Mouse (Mus musculus) liver, embryonic 15.5 days (tissue): Measurements from ENCODE around the gene Naip6. TPM values are rescaled to one million over a fixed set of nuclear protein-coding genes. Genes with fewer than 3 reads are reported as not detected.
"Not testable (repeated sequence)": the region's sequence is repeated elsewhere in the genome, so short reads cannot be mapped to it uniquely, and the experiment has no call there.

Experiments
- ATAC-seq: fragments of 200-750 bp; cut with Nextera tagmentation; 2 replicates; pipeline ENCODE4 v1.8.0; 2017; ENCODE audit warnings: moderate number of reproducible peaks, mild to moderate bottlenecking, moderate library complexity; ENCODE audit not compliant: insufficient read depth
- H3K27ac ChIP-seq: fragments of 300-500 bp; sonication (generic); replicated peaks from 2 replicates; pipeline ENCODE4 v1.5.1; 2015; ENCODE audit warnings: mild to moderate bottlenecking, inconsistent platforms
- H3K27me3 ChIP-seq: fragments of 300-500 bp; sonication (generic); 2 replicates; pipeline ENCODE4 v1.6.1; 2015; ENCODE audit warnings: mild to moderate bottlenecking, inconsistent platforms
- H3K36me3 ChIP-seq: fragments of 300-500 bp; sonication (generic); replicated peaks from 2 replicates; pipeline ENCODE4 v1.6.1; 2015; ENCODE audit warnings: moderate library complexity, mild to moderate bottlenecking, inconsistent platforms
- H3K4me1 ChIP-seq: fragments of 300-500 bp; sonication (generic); replicated peaks from 2 replicates; pipeline ENCODE4 v1.6.1; 2015; ENCODE audit warnings: inconsistent platforms
- H3K4me2 ChIP-seq: fragments of 300-500 bp; sonication (generic); 2 replicates; pipeline ENCODE4 v1.6.1; 2015; ENCODE audit warnings: moderate library complexity, mild to moderate bottlenecking, inconsistent platforms
- H3K4me3 ChIP-seq: fragments of 300-500 bp; sonication (generic); replicated peaks from 2 replicates; pipeline ENCODE4 v1.5.1; 2015; ENCODE audit warnings: mild to moderate bottlenecking, inconsistent platforms
- H3K9ac ChIP-seq: fragments of 300-500 bp; sonication (generic); 2 replicates; pipeline ENCODE4 v1.6.1; 2015; ENCODE audit warnings: moderate library complexity, mild to moderate bottlenecking, inconsistent platforms
- H3K9me3 ChIP-seq: fragments of 300-500 bp; sonication (generic); replicated peaks from 2 replicates; pipeline ENCODE4 v1.6.1; 2016; ENCODE audit warnings: inconsistent platforms
- WGBS: fragments of 180-500 bp; shearing (Covaris S2); methylation state at CpG from one replicate; pipeline ENCODE4 v1.1.7; 2015; ENCODE audit warnings: mixed read lengths; ENCODE audit not compliant: insufficient replicate concordance; 5-methylcytosine and 5-hydroxymethylcytosine counted together
- polyA plus RNA-seq: library from polyadenylated mRNA; unstranded; fragments of >200 nt; fragmentation: Nextera tagmentation; extraction: Ambion mirVana; gene quantifications from 2 replicates; pipeline ENCODE4 v1.2.1, GENCODE M21; 2015

Gene Naip6
- 0.30 and 0.40 TPM in 2 replicates for polyA plus RNA-seq

DNA sequence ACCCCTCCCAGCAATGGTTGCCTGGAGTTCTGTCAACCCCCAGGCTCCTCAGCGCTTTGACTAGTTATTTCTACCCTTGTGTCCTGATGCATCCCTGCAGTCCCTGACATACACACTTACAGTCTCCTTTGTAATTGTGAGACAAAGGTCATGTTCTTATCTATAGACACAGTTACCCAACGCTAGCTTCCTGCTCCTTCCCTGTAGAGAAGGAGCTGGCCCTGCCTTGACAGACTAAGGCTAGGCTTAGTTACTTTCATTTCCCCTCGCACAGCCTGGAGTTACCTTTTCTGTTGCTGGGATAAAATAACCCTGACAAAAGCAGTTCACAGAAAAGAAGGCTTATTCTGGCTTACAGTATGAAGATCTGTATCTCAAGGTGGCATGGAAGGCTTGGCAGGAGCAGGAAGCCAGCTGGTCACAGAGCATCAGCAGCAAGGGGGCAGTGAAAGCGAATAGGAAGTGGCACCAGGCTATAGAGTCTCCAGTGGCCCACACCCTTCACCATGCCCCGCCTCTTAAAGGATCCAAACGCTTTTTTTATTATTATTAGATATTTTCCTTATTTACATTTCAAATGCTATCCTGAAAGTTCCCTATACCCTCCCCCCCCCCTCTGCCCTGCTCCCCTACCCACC, at the start of gene Naip6:
TSS of gene Naip6 (minus strand) at position 419 of the 638 bp plus-strand sequence.
- ATAC-seq, H3K27me3 ChIP-seq, H3K27ac ChIP-seq, H3K36me3 ChIP-seq, H3K4me3 ChIP-seq, H3K9me3 ChIP-seq, H3K4me2 ChIP-seq, H3K9ac ChIP-seq, H3K4me1 ChIP-seq: not testable (repeated sequence)
- WGBS = 22% methylated on average over 6 of the region's 6 CpGs

- not testable (repeated sequence) for H3K4me1 ChIP-seq, H3K9ac ChIP-seq, H3K27me3 ChIP-seq, H3K27ac ChIP-seq, H3K36me3 ChIP-seq, H3K4me2 ChIP-seq, H3K9me3 ChIP-seq, H3K4me3 ChIP-seq, ATAC-seq
- WGBS = 62% methylated on average over 2 of the region's 2 CpGs
Observed at GRCm38 (mm10) chr13:100352315-100352714, 34.8 kb upstream of the Naip6 start.

- H3K4me2 ChIP-seq, H3K4me3 ChIP-seq, H3K4me1 ChIP-seq, H3K36me3 ChIP-seq, ATAC-seq, H3K27ac ChIP-seq, H3K27me3 ChIP-seq, H3K9me3 ChIP-seq, H3K9ac ChIP-seq: not testable (repeated sequence)
- WGBS = 29% methylated on average over 1 of the region's 2 CpGs
Observed at GRCm38 (mm10) chr13:100349510-100350173, 32.2 kb upstream of the Naip6 start.

GRCm38 (mm10) chr13:100341822-100342221, 24.3 kb upstream of the Naip6 start:
- H3K9me3 ChIP-seq = no peaks in the 10 kb centered on the region
- H3K4me1 ChIP-seq = no peaks in the 10 kb centered on the region
- no peak overlapping the region for H3K4me3 ChIP-seq
- H3K9ac ChIP-seq = no peak overlapping the region
- no peak for ATAC-seq
- WGBS = 40% methylated on average over 2 of the region's 2 CpGs
- no peaks in the 10 kb centered on the region for H3K36me3 ChIP-seq
- no peak overlapping the region for H3K4me2 ChIP-seq
- H3K27me3 ChIP-seq = no peaks in the 10 kb centered on the region
- H3K27ac ChIP-seq = no peak overlapping the region

DNA sequence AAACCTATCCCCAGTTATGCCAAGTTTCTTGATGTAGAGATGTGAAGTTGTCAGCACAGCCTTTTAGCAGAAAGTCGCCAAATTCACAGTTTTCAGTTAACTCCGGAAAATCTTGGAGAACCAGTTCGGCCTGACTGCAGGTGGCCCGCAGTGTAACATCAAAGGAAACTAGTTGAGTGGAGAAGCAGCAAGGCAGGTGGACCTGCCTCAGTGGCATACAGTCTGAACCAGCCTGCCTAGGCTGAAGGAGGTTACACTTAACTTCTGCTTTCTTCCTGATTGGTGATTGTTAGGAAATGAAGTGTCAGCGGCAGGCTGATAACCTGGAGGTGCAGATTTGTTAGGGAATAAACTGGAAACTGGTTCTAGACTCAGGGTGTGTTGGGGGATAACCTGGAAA, 14.3 kb upstream of the Naip6 start:
- not testable (repeated sequence) for H3K9ac ChIP-seq, H3K27ac ChIP-seq, ATAC-seq, H3K36me3 ChIP-seq, H3K9me3 ChIP-seq, H3K27me3 ChIP-seq, H3K4me1 ChIP-seq, H3K4me3 ChIP-seq, H3K4me2 ChIP-seq
- 20% methylated on average over 5 of the region's 5 CpGs for WGBS

DNA sequence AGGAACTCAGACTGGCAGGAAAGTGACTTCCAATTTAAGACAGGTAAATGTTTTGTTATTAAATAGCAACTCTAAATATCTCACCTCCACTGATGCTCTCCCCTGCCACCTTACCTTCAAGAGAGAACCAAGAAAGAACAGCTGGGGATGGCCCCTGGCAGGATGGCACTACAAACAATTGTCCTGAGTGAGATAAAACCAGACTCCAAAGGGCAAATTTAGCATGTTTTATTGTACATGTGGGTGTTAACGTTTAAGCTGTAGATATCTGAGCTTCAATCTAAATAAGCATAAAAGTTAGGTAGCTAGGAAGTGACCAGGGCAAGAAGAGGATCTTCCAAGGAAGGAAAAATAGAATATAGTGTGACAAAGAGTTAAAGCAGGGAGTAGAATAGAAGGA, 11.4 kb upstream of the Naip6 start:
- 12% methylated on average over 1 of the region's 1 CpGs for WGBS
- not testable (repeated sequence) for H3K9me3 ChIP-seq, ATAC-seq, H3K27ac ChIP-seq, H3K4me1 ChIP-seq, H3K27me3 ChIP-seq, H3K4me2 ChIP-seq, H3K4me3 ChIP-seq, H3K36me3 ChIP-seq, H3K9ac ChIP-seq

GRCm38 (mm10) chr13:100328029-100328428, 10.6 kb upstream of the Naip6 start:
- WGBS = 35% methylated on average over 2 of the region's 2 CpGs
- not testable (repeated sequence) for H3K9me3 ChIP-seq, H3K4me2 ChIP-seq, H3K4me1 ChIP-seq, H3K9ac ChIP-seq, ATAC-seq, H3K27ac ChIP-seq, H3K4me3 ChIP-seq, H3K27me3 ChIP-seq, H3K36me3 ChIP-seq

- not testable (repeated sequence) for H3K4me2 ChIP-seq, H3K36me3 ChIP-seq, H3K27me3 ChIP-seq, H3K9me3 ChIP-seq, H3K4me3 ChIP-seq, ATAC-seq, H3K4me1 ChIP-seq, H3K27ac ChIP-seq, H3K9ac ChIP-seq
- WGBS = 71% methylated on average over 3 of the region's 3 CpGs
Observed at GRCm38 (mm10) chr13:100322266-100322837, 4.9 kb upstream of the Naip6 start.

DNA sequence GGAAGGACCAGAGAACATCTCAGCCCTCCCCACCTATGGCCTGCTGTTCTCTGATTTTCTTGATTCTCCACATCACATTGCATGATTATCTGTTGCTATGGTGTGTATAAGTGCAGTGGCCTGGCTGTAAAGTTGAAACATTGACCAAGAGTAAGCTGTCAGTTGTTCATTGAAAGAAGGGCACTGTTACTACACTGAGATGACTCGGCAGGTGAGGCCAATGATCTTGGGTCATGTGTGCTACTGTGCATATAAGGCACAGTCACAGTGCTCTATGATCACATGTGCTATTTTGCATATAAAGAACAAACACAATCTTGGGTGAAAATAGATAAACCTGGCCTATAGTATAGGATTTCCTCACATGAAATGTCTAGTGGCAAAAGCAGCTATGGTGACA, 32.9 kb downstream of the Naip6 start:
- H3K27ac ChIP-seq = no peak overlapping the region
- 54% methylated on average over 1 of the region's 1 CpGs for WGBS
- ATAC-seq = no peak

GRCm38 (mm10) chr13:100271474-100272132, 45.9 kb downstream of the Naip6 start:
- not testable (repeated sequence) for H3K27ac ChIP-seq, H3K27me3 ChIP-seq, H3K4me2 ChIP-seq, H3K9ac ChIP-seq, ATAC-seq, H3K9me3 ChIP-seq, H3K4me3 ChIP-seq, H3K4me1 ChIP-seq, H3K36me3 ChIP-seq
- WGBS = no CpG with 5 or more reads among the region's 1 CpGs

More for the DNA sequence above, 32.9 kb downstream of the Naip6 start:
- Histone ChIP-seq H3K4me3 (no peak overlapping the region), H3K4me1 (no peaks in the 10 kb centered on the region), H3K27me3 (no peaks in the 10 kb centered on the region), H3K36me3 (no peaks in the 10 kb centered on the region), H3K9ac (no peak overlapping the region), H3K4me2 (no peak overlapping the region), H3K9me3 (no peaks in the 10 kb centered on the region)

DNA sequence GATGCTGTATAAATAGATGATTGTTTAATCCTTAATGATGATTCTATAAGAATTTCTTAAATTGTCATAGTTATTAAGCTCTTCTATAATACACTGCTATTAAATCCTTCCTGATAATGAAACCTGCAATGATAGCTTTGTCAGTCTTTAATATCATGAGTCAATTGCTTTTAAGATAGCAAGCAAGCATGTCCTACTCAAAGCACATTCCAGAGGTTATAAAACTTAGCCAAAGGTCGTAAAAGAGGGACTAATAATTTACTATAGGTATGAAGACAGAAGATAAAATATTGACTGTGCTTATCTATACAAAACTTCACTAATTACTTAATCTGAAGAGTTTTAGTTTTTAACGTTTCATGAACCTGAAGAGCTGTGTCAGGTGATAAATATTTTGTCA, 60.5 kb downstream of the Naip6 start:
- H3K4me1 ChIP-seq, ATAC-seq: not testable (repeated sequence)

More for the DNA sequence above, 60.5 kb downstream of the Naip6 start:
- not testable (repeated sequence) for H3K9ac ChIP-seq, H3K36me3 ChIP-seq, H3K9me3 ChIP-seq, H3K27ac ChIP-seq, H3K27me3 ChIP-seq, H3K4me2 ChIP-seq, H3K4me3 ChIP-seq
- 41% methylated on average over 2 of the region's 2 CpGs for WGBS
